Mouse (Mus musculus) hindbrain, embryonic 12.5 days (tissue): ENCODE results near the gene Nat9. TPM values are rescaled to one million over a fixed set of nuclear protein-coding genes. Genes with fewer than 3 reads are reported as not detected.
A peak's percentile ranks its signal among the peaks of the same experiment; 100 is the strongest.

Experiments used
- ATAC-seq: fragments of 200-750 bp; cut with Nextera tagmentation; 2 replicates; pipeline ENCODE4 v1.8.0; 2017; ENCODE audit warnings: moderate TSS enrichment; ENCODE audit not compliant: low FRiP score
- H3K27ac ChIP-seq: fragments of 300-500 bp; sonication (generic); 2 replicates; pipeline ENCODE4 v1.5.1; 2016; ENCODE audit warnings: mild to moderate bottlenecking
- H3K27me3 ChIP-seq: fragments of 300-500 bp; sonication (generic); 2 replicates; pipeline ENCODE4 v1.6.1; 2016; ENCODE audit warnings: mild to moderate bottlenecking
- H3K36me3 ChIP-seq: fragments of 300-500 bp; sonication (generic); 2 replicates; pipeline ENCODE4 v1.6.1; 2016; ENCODE audit warnings: mild to moderate bottlenecking
- H3K4me1 ChIP-seq: fragments of 300-500 bp; sonication (generic); 2 replicates; pipeline ENCODE4 v1.6.1; 2016
- H3K4me2 ChIP-seq: fragments of 300-500 bp; sonication (generic); replicated peaks from 2 replicates; pipeline ENCODE4 v1.6.1; 2016; ENCODE audit warnings: mild to moderate bottlenecking
- H3K4me3 ChIP-seq: fragments of 300-500 bp; sonication (generic); 2 replicates; pipeline ENCODE4 v1.5.1; 2016; ENCODE audit warnings: mild to moderate bottlenecking
- H3K9ac ChIP-seq: fragments of 300-500 bp; sonication (generic); 2 replicates; pipeline ENCODE4 v1.6.1; 2016; ENCODE audit warnings: mild to moderate bottlenecking, moderate library complexity
- H3K9me3 ChIP-seq: fragments of 300-500 bp; sonication (generic); replicated peaks from 2 replicates; pipeline ENCODE4 v1.6.1; 2016; ENCODE audit warnings: mild to moderate bottlenecking
- WGBS: fragments of 180-500 bp; shearing (Covaris S2); methylation state at CpG from one replicate; pipeline ENCODE4 v1.1.7; 2016; 5-methylcytosine and 5-hydroxymethylcytosine counted together
- polyA plus RNA-seq: library from polyadenylated mRNA; unstranded; fragments of >200 nt; fragmentation: Nextera tagmentation; extraction: Ambion mirVana; gene quantifications from 2 replicates; pipeline ENCODE4 v1.2.1, GENCODE M21; 2016

Gene Nat9
- polyA plus RNA-seq, 1 experiment from 2014 or later: 21.1 TPM

DNA sequence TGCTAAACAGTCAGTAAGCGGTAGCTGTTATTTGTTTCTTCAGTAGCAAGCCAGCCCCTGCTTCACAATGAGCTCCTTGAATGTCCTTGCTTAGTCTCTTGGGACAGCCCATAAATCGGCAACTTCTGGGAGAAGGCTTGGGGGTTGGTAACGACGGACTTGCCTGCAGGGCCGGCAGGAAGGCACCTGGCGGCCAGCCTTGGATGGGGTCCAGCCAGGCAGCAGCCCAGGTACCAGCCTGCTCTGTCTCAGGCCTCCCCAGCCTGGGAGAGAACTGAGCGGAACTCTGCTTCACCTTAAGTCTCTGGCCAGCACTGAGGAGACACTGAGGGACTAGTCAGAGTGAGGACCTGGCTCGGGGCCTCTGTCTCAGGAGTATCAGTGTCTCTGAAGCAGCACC lies 16.5 kb downstream of the Nat9 start:
- peaks cover 40% of the 10 kb centered on the region for H3K4me1 ChIP-seq
- no peaks in the 10 kb centered on the region for H3K9me3 ChIP-seq
- H3K4me2 ChIP-seq: no peak overlapping the region
- no peak overlapping the region for H3K4me3 ChIP-seq
- H3K36me3 ChIP-seq: no peaks in the 10 kb centered on the region
- WGBS: 36% methylated on average over 8 of the region's 8 CpGs
- peaks cover 41% of the 10 kb centered on the region for H3K27me3 ChIP-seq
- no peak overlapping the region for H3K27ac ChIP-seq
- no peak overlapping the region for H3K9ac ChIP-seq
- no peak for ATAC-seq

DNA sequence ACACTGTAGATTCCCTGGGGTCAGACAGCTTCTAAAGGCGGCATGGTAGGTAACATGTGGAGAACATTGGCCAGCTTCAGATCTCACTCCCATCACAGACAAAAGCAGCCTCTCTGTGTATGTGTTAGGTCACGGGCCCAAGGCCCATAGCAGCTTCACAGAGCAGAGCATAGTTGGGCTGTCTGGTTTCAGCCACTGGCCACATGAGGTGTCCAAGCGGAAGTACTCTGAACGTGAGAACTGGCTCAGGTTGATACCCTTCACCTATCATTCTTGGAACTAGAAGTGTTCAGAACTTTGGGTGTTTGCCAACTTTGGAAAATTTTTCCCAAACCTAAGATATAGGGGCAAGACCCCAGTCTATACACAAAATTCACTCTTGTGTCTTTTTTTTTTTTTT lies 18.2 kb downstream of the Nat9 start:
- WGBS: 90% methylated on average over 4 of the region's 4 CpGs
- H3K4me3 ChIP-seq: no peak overlapping the region
- no peaks in the 10 kb centered on the region for H3K36me3 ChIP-seq
- H3K9ac ChIP-seq: no peak overlapping the region
- H3K4me2 ChIP-seq: no peak overlapping the region
- H3K9me3 ChIP-seq: no peaks in the 10 kb centered on the region
- peaks cover 32% of the 10 kb centered on the region for H3K4me1 ChIP-seq
- peaks cover 48% of the 10 kb centered on the region for H3K27me3 ChIP-seq
- no peak overlapping the region for H3K27ac ChIP-seq
- no peak for ATAC-seq

DNA sequence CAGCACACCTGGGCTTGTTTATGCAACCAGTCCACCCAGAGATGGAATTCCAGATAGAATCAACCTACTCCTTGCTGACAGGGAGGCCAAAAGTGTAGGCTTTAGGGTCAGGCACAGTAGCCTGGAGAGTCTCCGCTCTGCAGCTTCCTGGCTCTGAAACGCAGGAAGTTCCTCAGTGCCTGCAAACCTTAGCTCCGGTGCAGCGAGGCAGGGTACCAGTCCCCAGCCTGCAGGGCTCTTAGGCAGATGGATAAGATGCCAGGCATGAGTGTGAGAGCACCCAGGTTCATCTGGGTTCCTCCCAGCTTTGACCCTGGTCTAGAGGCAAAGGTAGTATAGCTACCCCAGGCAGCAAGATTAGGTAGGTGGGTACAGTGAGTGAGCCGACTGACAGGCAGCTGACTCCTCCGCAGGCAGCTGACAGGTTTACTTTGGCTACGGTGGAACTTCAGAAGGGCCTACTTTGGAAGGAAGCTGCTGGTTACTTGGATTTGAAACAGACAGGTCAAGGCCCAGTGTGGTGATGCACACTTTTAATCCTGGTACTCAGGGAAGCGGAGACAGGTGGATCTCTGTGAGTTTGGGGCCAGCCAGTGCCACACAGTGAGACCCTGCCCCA lies 19.9 kb downstream of the Nat9 start:
- WGBS: 83% methylated on average over 8 of the region's 8 CpGs
- Histone ChIP-seq H3K4me3 (no peak overlapping the region), H3K4me1 (peaks cover 29% of the 10 kb centered on the region), H3K9me3 (no peaks in the 10 kb centered on the region), H3K9ac (no peak overlapping the region), H3K36me3 (no peaks in the 10 kb centered on the region), H3K4me2 (no peak overlapping the region), H3K27me3 (peaks cover 49% of the 10 kb centered on the region), H3K27ac (no peak overlapping the region)
- no peak for ATAC-seq

DNA sequence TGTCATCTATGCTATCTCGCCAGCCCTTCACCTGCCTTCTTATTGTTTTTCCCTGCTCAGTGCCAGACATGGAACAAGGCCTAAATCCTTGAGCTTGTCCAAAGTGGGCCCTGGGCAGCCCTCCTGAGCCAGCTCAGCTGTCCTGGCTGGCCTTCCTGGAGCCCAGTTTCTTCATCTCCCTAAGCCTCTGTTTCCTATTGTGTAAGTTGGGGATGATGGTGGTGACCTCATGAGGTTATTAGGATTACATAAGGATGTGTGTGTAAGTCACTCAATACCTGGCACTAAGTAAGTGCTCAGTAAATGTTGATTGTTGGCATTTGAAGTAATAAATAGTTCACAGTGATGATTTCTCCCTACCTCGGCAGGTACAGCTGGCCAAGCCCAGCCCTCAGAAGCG lies 20.9 kb downstream of the Nat9 start:
- H3K4me3 ChIP-seq: no peak overlapping the region
- no peak overlapping the region for H3K27ac ChIP-seq
- peaks cover 52% of the 10 kb centered on the region for H3K27me3 ChIP-seq
- no peak for ATAC-seq
- H3K36me3 ChIP-seq: no peaks in the 10 kb centered on the region
- peaks cover 27% of the 10 kb centered on the region for H3K4me1 ChIP-seq
- WGBS: 93% methylated on average over 3 of the region's 3 CpGs
- H3K9me3 ChIP-seq: no peaks in the 10 kb centered on the region
- H3K4me2 ChIP-seq: no peak overlapping the region
- no peak overlapping the region for H3K9ac ChIP-seq

DNA sequence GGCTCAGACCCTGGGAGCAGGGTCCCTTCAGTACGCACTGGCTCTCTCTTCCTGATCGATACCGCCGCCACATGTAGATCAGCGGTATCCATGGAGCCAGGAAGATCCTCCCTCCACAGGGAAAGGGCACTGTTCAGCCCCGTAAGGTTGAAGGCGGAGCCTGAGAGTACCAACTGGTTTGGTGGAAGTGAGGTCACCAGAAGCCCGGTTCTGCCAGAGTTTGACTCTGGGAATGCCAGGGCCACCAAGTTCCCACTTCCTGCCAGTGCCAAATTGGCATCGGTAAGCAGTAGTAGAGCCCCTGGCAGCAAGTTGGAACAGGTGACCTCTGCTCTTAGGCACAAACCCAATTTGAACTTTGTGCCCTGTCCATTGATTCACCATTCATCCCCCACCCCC lies 22.7 kb downstream of the Nat9 start:
- WGBS: 2% methylated on average over 9 of the region's 9 CpGs
- ATAC-seq: no peak
- H3K4me1 ChIP-seq: peaks cover 27% of the 10 kb centered on the region
- peak overlapping the region; percentile 54; the same call in 1 of the 2 replicates for H3K9ac ChIP-seq
- peaks cover 53% of the 10 kb centered on the region for H3K27me3 ChIP-seq
- H3K4me2 ChIP-seq: peak overlapping the region; percentile 61
- no peaks in the 10 kb centered on the region for H3K9me3 ChIP-seq
- H3K27ac ChIP-seq: no peak overlapping the region
- H3K36me3 ChIP-seq: no peaks in the 10 kb centered on the region
- peak overlapping the region; percentile 46 for H3K4me3 ChIP-seq

DNA sequence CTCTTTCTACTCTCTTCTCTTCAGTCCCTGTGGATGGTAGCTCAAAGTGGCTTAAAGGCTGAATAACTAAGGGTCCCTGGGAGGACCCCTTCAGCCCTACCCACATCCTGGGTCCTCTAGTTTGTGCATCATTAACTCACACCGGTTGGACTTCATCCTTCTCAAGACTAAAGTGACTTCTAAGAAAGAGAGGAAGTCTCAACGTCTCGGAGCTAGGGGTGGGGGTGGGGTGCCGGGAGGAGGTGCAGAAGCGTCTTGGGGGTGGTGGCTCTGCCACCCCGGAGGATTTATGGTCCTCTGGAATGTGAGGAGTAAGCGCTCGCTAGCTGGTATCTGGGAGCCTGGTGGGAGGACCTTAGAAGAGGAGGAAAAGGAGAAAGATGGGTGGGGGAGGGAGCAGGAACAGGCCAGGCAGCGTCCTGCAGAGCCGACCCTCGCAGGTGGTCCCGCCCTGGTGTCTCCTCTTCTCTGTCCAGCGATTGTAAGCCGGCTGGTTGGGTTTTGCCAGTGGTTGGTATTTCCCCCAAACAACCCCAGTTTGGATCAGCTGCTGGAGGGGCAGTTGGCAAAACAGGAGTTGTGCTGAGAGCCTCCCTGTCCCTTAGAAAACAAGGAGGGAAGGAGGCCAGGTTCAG lies 23.2 kb downstream of the Nat9 start:
- Histone ChIP-seq H3K9ac (peak overlapping the region; percentile 54), H3K27ac (no peak overlapping the region), H3K4me1 (peaks cover 27% of the 10 kb centered on the region), H3K4me2 (peak overlapping the region; percentile 61), H3K36me3 (no peaks in the 10 kb centered on the region), H3K4me3 (peak overlapping the region; percentile 46), H3K9me3 (no peaks in the 10 kb centered on the region), H3K27me3 (peaks cover 53% of the 10 kb centered on the region)
- ATAC-seq: no peak
- WGBS: under 1% methylated on average over 13 of the region's 14 CpGs

DNA sequence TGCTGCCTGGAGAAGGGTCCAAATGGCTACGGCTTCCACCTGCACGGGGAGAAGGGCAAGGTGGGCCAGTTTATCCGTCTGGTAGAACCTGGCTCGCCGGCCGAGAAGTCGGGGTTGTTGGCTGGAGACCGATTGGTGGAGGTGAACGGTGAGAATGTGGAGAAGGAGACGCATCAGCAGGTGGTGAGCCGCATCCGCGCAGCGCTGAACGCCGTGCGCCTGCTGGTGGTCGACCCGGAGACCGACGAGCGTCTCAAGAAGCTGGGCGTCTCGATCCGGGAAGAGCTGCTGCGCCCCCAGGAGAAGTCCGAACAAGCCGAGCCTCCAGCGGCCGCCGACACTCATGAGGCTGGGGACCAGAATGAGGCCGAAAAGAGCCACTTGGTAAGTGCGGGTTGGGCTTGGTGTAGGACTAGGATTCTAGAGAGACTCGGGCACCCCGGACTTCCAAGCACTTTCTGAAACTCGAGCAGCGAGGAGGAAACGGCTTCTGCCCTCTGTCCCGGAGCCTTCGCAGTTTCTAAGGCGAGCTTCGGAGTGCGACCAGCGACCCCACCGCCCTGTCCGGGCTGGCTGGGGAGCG lies 24.0 kb downstream of the Nat9 start:
- peak overlapping the region; percentile 54 for H3K9ac ChIP-seq
- H3K27me3 ChIP-seq: peaks cover 53% of the 10 kb centered on the region
- H3K4me1 ChIP-seq: peaks cover 27% of the 10 kb centered on the region
- no peaks in the 10 kb centered on the region for H3K36me3 ChIP-seq
- ATAC-seq: peak; percentile 36
- H3K4me2 ChIP-seq: peak overlapping the region; percentile 61
- WGBS: under 1% methylated on average over 47 of the region's 47 CpGs
- H3K4me3 ChIP-seq: peak overlapping the region; percentile 46
- H3K9me3 ChIP-seq: no peaks in the 10 kb centered on the region
- H3K27ac ChIP-seq: no peak overlapping the region

DNA sequence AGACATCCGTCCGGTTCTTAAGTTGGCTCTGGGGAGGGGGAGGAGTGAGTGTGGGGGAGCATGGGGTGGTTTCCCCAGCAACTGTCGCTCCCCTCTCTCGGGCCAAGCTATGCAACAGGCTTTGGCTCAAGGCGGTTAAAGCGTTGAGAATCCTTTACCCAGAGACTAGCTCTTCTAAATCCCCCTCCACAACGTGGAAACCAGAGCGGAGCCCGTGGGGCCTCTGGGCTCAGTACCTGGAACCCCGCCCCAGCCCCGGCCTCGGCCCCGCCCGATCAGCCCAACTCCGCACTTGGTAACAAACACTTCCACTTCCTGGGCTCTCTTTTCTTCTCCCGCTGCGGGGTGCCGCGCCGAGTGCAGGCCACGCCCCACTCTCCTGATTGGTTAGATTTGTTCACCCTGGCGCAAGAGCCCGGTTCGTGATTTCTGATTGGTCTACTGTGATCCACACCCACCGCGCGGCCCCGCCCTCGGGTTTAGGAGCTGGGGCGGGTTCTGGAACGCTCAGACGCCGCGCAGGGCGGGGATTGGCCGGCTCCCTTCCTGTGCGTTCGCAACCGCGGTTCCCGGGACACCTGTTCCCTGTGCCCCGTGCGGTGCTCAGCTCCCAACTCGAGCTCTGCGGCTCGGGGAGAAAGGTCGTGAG lies 24.7 kb downstream of the Nat9 start, which contains the start of gene Slc9a3r1:
TSS of gene Slc9a3r1 (plus strand) at position 510 of the 649 bp plus-strand sequence.
- under 1% methylated on average over 47 of the region's 47 CpGs for WGBS
- peak; percentile 93 for ATAC-seq
- no peak within 1 kb of the TSS for H3K27ac ChIP-seq
- peaks cover 30% of the 10 kb centered on the region for H3K4me1 ChIP-seq
- H3K4me3 ChIP-seq: peak within 1 kb of the TSS; percentile 46
- H3K27me3 ChIP-seq: peaks cover 58% of the 10 kb centered on the region
- H3K9ac ChIP-seq: peak within 1 kb of the TSS; percentile 54
- no peaks in the 10 kb centered on the region for H3K9me3 ChIP-seq
- peak within 1 kb of the TSS; percentile 61 for H3K4me2 ChIP-seq
- no peaks in the 10 kb centered on the region for H3K36me3 ChIP-seq

DNA sequence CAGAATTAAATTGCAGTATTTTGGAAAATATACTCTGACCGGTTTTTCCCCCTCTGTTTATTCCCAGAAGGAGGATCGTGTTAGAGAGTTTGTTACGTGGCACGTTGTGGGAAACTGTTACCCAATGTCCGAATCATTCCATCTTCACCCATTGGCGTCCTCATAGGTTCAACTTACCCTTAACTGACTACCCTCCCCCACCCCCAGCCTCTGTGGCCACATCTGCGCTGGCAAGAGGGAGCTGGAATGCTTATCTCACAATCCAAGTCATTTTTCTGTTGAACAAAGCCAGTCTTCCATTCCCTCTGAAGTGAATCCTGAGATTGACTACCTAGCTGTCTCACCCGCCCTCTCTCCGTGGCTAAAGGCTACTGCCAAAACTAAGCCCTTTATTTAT lies 25.5 kb downstream of the Nat9 start:
- no peak overlapping the region for H3K9ac ChIP-seq
- 22% methylated on average over 9 of the region's 9 CpGs for WGBS
- H3K9me3 ChIP-seq: no peaks in the 10 kb centered on the region
- ATAC-seq: no peak
- H3K4me3 ChIP-seq: 0 out of 2 replicates have a peak overlapping the region, but pooled peaks have one; percentile 46
- H3K4me1 ChIP-seq: peaks cover 36% of the 10 kb centered on the region
- H3K27ac ChIP-seq: no peak overlapping the region
- H3K36me3 ChIP-seq: no peaks in the 10 kb centered on the region
- peaks cover 65% of the 10 kb centered on the region for H3K27me3 ChIP-seq
- peak overlapping the region; percentile 61 for H3K4me2 ChIP-seq

DNA sequence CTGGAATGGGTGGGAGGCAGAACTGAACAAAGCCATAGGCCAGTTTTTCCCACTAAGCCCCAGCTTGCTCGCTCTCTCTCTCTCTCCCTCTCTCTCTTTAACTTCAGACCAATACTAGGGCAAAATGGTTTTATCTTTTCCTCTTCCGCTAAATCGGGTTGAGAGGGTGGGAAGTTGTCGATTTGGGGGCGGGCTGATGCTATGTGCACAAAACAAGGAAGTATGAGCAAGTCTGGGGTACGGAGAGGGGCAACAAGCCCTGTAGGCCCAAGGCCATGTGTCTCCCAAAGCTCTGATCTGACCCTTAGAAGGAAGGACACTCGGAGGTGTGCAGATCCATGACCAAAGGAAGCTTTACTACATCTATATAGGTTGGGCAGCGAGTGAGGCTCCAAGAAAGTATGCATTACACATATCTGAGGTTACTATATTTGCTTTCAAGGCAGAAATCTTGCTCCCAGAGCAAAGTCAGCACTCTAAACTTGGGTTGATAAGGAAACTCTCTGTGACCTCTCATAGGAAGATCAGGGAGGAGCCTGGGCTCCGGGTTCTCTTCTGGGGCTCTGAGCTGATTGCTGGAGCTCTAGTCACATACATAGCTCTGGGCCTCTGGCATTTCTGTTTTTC lies 26.0 kb downstream of the Nat9 start:
- no peak for ATAC-seq
- Histone ChIP-seq H3K9ac (no peak overlapping the region), H3K27me3 (peaks cover 68% of the 10 kb centered on the region), H3K9me3 (no peaks in the 10 kb centered on the region), H3K4me1 (peaks cover 36% of the 10 kb centered on the region), H3K4me2 (no peak overlapping the region), H3K4me3 (no peak overlapping the region), H3K27ac (no peak overlapping the region), H3K36me3 (no peaks in the 10 kb centered on the region)
- WGBS: 65% methylated on average over 9 of the region's 9 CpGs

DNA sequence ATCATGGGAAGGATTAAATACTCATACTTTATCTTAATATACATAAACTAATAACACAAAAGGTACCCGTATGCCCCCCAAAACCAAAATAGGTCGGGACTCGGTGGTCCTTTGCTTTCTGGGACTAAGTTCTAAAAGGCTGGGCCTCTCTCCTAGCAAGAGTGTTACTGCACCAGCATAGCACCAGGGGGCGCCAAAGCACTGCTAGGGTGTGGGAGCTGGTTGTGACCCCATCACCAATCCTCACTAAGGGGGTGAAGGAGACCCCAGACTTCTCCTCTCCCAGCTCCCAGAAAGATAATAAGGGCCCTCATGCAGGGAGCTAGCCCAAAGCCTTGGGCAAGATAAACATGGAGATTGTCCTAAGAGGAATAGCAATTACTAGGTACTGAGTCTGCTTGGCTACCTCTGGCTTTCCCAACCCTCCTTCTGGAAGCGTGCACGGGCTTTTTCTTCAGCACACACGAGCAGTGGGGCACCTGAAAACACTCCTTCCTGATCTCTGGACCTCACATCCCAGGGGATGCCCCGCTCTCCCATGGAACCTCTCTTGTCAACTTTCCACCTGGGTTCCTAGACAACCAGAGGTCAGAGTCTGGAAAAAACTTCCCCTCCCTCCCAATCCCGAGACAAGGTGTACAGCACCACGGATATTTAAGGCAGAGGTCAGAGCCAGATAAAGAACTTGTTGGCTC lies 26.6 kb downstream of the Nat9 start:
- Histone ChIP-seq H3K4me2 (no peak overlapping the region), H3K4me1 (peaks cover 36% of the 10 kb centered on the region), H3K9ac (no peak overlapping the region), H3K4me3 (no peak overlapping the region), H3K27ac (no peak overlapping the region), H3K27me3 (peaks cover 71% of the 10 kb centered on the region), H3K9me3 (no peaks in the 10 kb centered on the region), H3K36me3 (no peaks in the 10 kb centered on the region)
- no peak for ATAC-seq
- WGBS: 28% methylated on average over 10 of the region's 10 CpGs
